Mouse (Mus musculus) forebrain, embryonic 15.5 days (tissue): ENCODE data around the gene Cfap58. TPM values are rescaled to one million over a fixed set of nuclear protein-coding genes. Genes with fewer than 3 reads are reported as not detected.
A peak's percentile ranks its signal among the peaks of the same experiment; 100 is the strongest.

ENCODE experiments used
- ATAC-seq: fragments of 200-750 bp; cut with Nextera tagmentation; replicated peaks from 2 replicates; pipeline ENCODE4 v1.8.0; 2017; ENCODE audit warnings: mild to moderate bottlenecking, moderate TSS enrichment, moderate library complexity
- H3K27ac ChIP-seq: fragments of 300-500 bp; sonication (generic); replicated peaks from 2 replicates; pipeline ENCODE4 v1.5.1; 2015; ENCODE audit warnings: mild to moderate bottlenecking, inconsistent platforms
- H3K27me3 ChIP-seq: fragments of 300-500 bp; sonication (generic); 2 replicates; pipeline ENCODE4 v1.6.1; 2015; ENCODE audit warnings: inconsistent platforms
- H3K36me3 ChIP-seq: fragments of 300-500 bp; sonication (generic); 2 replicates; pipeline ENCODE4 v1.6.1; 2015; ENCODE audit warnings: mild to moderate bottlenecking, inconsistent platforms
- H3K4me1 ChIP-seq: fragments of 300-500 bp; sonication (generic); 2 replicates; pipeline ENCODE4 v1.6.1; 2015; ENCODE audit warnings: inconsistent platforms
- H3K4me2 ChIP-seq: fragments of 300-500 bp; sonication (generic); replicated peaks from 2 replicates; pipeline ENCODE4 v1.6.1; 2015; ENCODE audit warnings: mild to moderate bottlenecking, inconsistent platforms
- H3K4me3 ChIP-seq: fragments of 300-500 bp; sonication (generic); 2 replicates; pipeline ENCODE4 v1.5.1; 2015; ENCODE audit warnings: mild to moderate bottlenecking, inconsistent platforms
- H3K9ac ChIP-seq: fragments of 300-500 bp; sonication (generic); replicated peaks from 2 replicates; pipeline ENCODE4 v1.6.1; 2015; ENCODE audit warnings: mild to moderate bottlenecking, inconsistent platforms
- H3K9me3 ChIP-seq: fragments of 300-500 bp; sonication (generic); 2 replicates; pipeline ENCODE4 v1.6.1; 2016; ENCODE audit warnings: inconsistent platforms
- whole genome bisulfite sequencing: fragments of 180-500 bp; shearing (Covaris S2); methylation state at CpG from one replicate; pipeline ENCODE4 v1.1.7; 2015; ENCODE audit warnings: mixed read lengths; 5-methylcytosine and 5-hydroxymethylcytosine counted together
- polyA plus RNA-seq: library from polyadenylated mRNA; unstranded; fragments of >200 nt; fragmentation: Nextera tagmentation; extraction: Ambion mirVana; gene quantifications from 2 replicates; pipeline ENCODE4 v1.2.1, GENCODE M21; 2015

Gene Cfap58
- 0.32 and 0.37 TPM in 2 replicates for polyA plus RNA-seq

GRCm38 (mm10) chr19:47937443-47938406, at the start of gene Cfap58:
Cfap58 (plus strand) TSS chr19:47937675.
- Histone ChIP-seq H3K4me1 (peaks cover 16% of the 10 kb centered on the region), H3K9me3 (no peaks in the 10 kb centered on the region), H3K9ac (peak within 1 kb of the TSS; percentile 38), H3K4me2 (peak within 1 kb of the TSS; percentile 61), H3K36me3 (no peaks in the 10 kb centered on the region), H3K27me3 (peaks cover 7% of the 10 kb centered on the region; the same call in 1 of the 2 replicates), H3K27ac (peak within 1 kb of the TSS; percentile 39; the same call in 1 of the 2 replicates), H3K4me3 (peak within 1 kb of the TSS; percentile 40)
- WGBS: 4% methylated on average over 41 of the region's 41 CpGs
- ATAC-seq: peak; percentile 87

GRCm38 (mm10) chr19:47888037-47888436, 49.4 kb upstream of the Cfap58 start:
- WGBS: 94% methylated on average over 8 of the region's 8 CpGs
- Histone ChIP-seq H3K9me3 (no peaks in the 10 kb centered on the region), H3K27me3 (no peaks in the 10 kb centered on the region), H3K9ac (no peak overlapping the region), H3K4me1 (peaks cover 3% of the 10 kb centered on the region; the same call in 1 of the 2 replicates), H3K4me2 (no peak overlapping the region), H3K36me3 (no peaks in the 10 kb centered on the region), H3K4me3 (no peak overlapping the region), H3K27ac (no peak overlapping the region)
- no peak for ATAC-seq

- Histone ChIP-seq H3K4me2 (no peak overlapping the region), H3K4me1 (peaks cover 3% of the 10 kb centered on the region; the same call in 1 of the 2 replicates), H3K4me3 (no peak overlapping the region), H3K9me3 (no peaks in the 10 kb centered on the region), H3K27ac (no peak overlapping the region), H3K36me3 (peaks cover 5% of the 10 kb centered on the region; the same call in 1 of the 2 replicates), H3K9ac (no peak overlapping the region), H3K27me3 (no peaks in the 10 kb centered on the region)
- WGBS: 74% methylated on average over 10 of the region's 10 CpGs
- no peak for ATAC-seq
Measured at GRCm38 (mm10) chr19:47890489-47891130, 46.9 kb upstream of the Cfap58 start.

- WGBS: 85% methylated on average over 11 of the region's 11 CpGs
- Histone ChIP-seq H3K9ac (no peak overlapping the region), H3K4me1 (peaks cover 3% of the 10 kb centered on the region; the same call in 1 of the 2 replicates), H3K4me2 (no peak overlapping the region), H3K36me3 (peaks cover 5% of the 10 kb centered on the region; the same call in 1 of the 2 replicates), H3K9me3 (no peaks in the 10 kb centered on the region), H3K27me3 (no peaks in the 10 kb centered on the region), H3K27ac (no peak overlapping the region), H3K4me3 (no peak overlapping the region)
- no peak for ATAC-seq
Measured at GRCm38 (mm10) chr19:47891562-47892312, 45.7 kb upstream of the Cfap58 start.

- ATAC-seq: no peak
- Histone ChIP-seq H3K4me1 (no peaks in the 10 kb centered on the region), H3K9ac (no peak overlapping the region), H3K4me3 (no peak overlapping the region), H3K27me3 (no peaks in the 10 kb centered on the region), H3K36me3 (peaks cover 8% of the 10 kb centered on the region; the same call in 1 of the 2 replicates), H3K4me2 (no peak overlapping the region), H3K27ac (no peak overlapping the region), H3K9me3 (no peaks in the 10 kb centered on the region)
- 89% methylated on average over 6 of the region's 6 CpGs for WGBS
Measured at GRCm38 (mm10) chr19:47893092-47893491, 44.4 kb upstream of the Cfap58 start.

- H3K27ac ChIP-seq: no peak overlapping the region
- no peak overlapping the region for H3K4me2 ChIP-seq
- H3K36me3 ChIP-seq: peaks cover 8% of the 10 kb centered on the region; the same call in 1 of the 2 replicates
- H3K27me3 ChIP-seq: no peaks in the 10 kb centered on the region
- peaks cover 4% of the 10 kb centered on the region; the same call in 1 of the 2 replicates for H3K4me1 ChIP-seq
- WGBS: 90% methylated on average over 8 of the region's 8 CpGs
- H3K9me3 ChIP-seq: no peaks in the 10 kb centered on the region
- H3K4me3 ChIP-seq: no peak overlapping the region
- no peak for ATAC-seq
- H3K9ac ChIP-seq: no peak overlapping the region
Measured at GRCm38 (mm10) chr19:47898472-47899079, 38.9 kb upstream of the Cfap58 start.

- Histone ChIP-seq H3K27ac (no peak overlapping the region), H3K9me3 (no peaks in the 10 kb centered on the region), H3K4me1 (peaks cover 7% of the 10 kb centered on the region; the same call in 1 of the 2 replicates), H3K27me3 (no peaks in the 10 kb centered on the region), H3K4me3 (no peak overlapping the region), H3K9ac (no peak overlapping the region), H3K36me3 (0 out of 2 replicates have a peak, but pooled peaks cover 4% of the 10 kb centered on the region), H3K4me2 (no peak overlapping the region)
- no peak for ATAC-seq
- WGBS: 74% methylated on average over 6 of the region's 6 CpGs
Measured at GRCm38 (mm10) chr19:47900012-47900411, 37.5 kb upstream of the Cfap58 start.

GRCm38 (mm10) chr19:47900558-47900957, 36.9 kb upstream of the Cfap58 start:
- H3K4me1 ChIP-seq: peaks cover 7% of the 10 kb centered on the region; the same call in 1 of the 2 replicates
- ATAC-seq: no peak
- WGBS: 87% methylated on average over 10 of the region's 10 CpGs
- H3K27ac ChIP-seq: no peak overlapping the region
- no peak overlapping the region for H3K4me2 ChIP-seq
- no peaks in the 10 kb centered on the region for H3K9me3 ChIP-seq
- no peak overlapping the region for H3K9ac ChIP-seq
- no peaks in the 10 kb centered on the region for H3K27me3 ChIP-seq
- H3K4me3 ChIP-seq: no peak overlapping the region
- H3K36me3 ChIP-seq: 0 out of 2 replicates have a peak, but pooled peaks cover 4% of the 10 kb centered on the region

- no peaks in the 10 kb centered on the region for H3K9me3 ChIP-seq
- H3K4me1 ChIP-seq: peaks cover 7% of the 10 kb centered on the region; the same call in 1 of the 2 replicates
- no peak overlapping the region for H3K9ac ChIP-seq
- H3K4me3 ChIP-seq: no peak overlapping the region
- WGBS: 76% methylated on average over 13 of the region's 13 CpGs
- no peaks in the 10 kb centered on the region for H3K36me3 ChIP-seq
- ATAC-seq: no peak
- H3K4me2 ChIP-seq: no peak overlapping the region
- no peak overlapping the region for H3K27ac ChIP-seq
- no peaks in the 10 kb centered on the region for H3K27me3 ChIP-seq
Measured at GRCm38 (mm10) chr19:47902316-47903201, 34.9 kb upstream of the Cfap58 start.

GRCm38 (mm10) chr19:47903679-47904078, 33.8 kb upstream of the Cfap58 start:
- Histone ChIP-seq H3K27ac (no peak overlapping the region), H3K9me3 (no peaks in the 10 kb centered on the region), H3K27me3 (no peaks in the 10 kb centered on the region), H3K4me1 (peaks cover 12% of the 10 kb centered on the region), H3K36me3 (no peaks in the 10 kb centered on the region), H3K4me3 (no peak overlapping the region), H3K9ac (no peak overlapping the region), H3K4me2 (no peak overlapping the region)
- WGBS: 50% methylated on average over 4 of the region's 4 CpGs
- ATAC-seq: peak; percentile 45; the same call in 1 of the 2 replicates
